Mouse (Mus musculus) heart, adult 2 months (tissue): ENCODE measurements at regions not wholly inside any gene's neighbourhood (a gene's known extent, or its start where the extent isn't known, plus 50 kb on each side); places are given as distances from the start of the nearest gene placed in this dataset.

Experiments used
- DNase-seq, 2 experiments: peaks; one replicate each; pipeline ENCODE4 v3.0.0; 2021
- H3K27ac ChIP-seq: fragments of 200-600 bp; 2 replicates; pipeline ENCODE4 v1.8.1; 2022
- H3K27me3 ChIP-seq: fragments of 200-500 bp; 2 replicates; pipeline ENCODE4 v1.6.1; 2012; ENCODE audit warnings: mild to moderate bottlenecking, low read length, inconsistent platforms, mixed read lengths; ENCODE audit not compliant: control insufficient read depth, insufficient read depth
- H3K36me3 ChIP-seq: fragments of 200-500 bp; 2 replicates; pipeline ENCODE4 v1.6.1; 2012; ENCODE audit warnings: low read length, inconsistent platforms; ENCODE audit not compliant: control insufficient read depth, insufficient read depth
- H3K4me1 ChIP-seq: fragments of 200-500 bp; 2 replicates; pipeline ENCODE4 v1.6.1; 2011; ENCODE audit warnings: low read length; ENCODE audit not compliant: control insufficient read depth, insufficient read depth
- H3K4me3 ChIP-seq: fragments of 200-600 bp; 2 replicates; pipeline ENCODE4 v1.8.1; 2022
- H3K79me2 ChIP-seq: fragments of 200-500 bp; replicated peaks from 2 replicates; pipeline ENCODE4 v1.6.1; 2012; ENCODE audit warnings: mild to moderate bottlenecking, inconsistent platforms, low read length, moderate library complexity, mixed read lengths; ENCODE audit not compliant: control insufficient read depth, insufficient read depth
- H3K9ac ChIP-seq: fragments of 200-500 bp; 2 replicates; pipeline ENCODE4 v1.6.1; 2012; ENCODE audit warnings: low read depth, mild to moderate bottlenecking, control low read depth, inconsistent platforms, low read length, mixed read lengths
- CTCF ChIP-seq: fragments of 200-600 bp; IDR thresholded peaks from 2 replicates; pipeline ENCODE4 v1.8.1; 2022; ENCODE audit warnings: antibody characterized with exemption, mild to moderate bottlenecking, moderate library complexity
- EP300 ChIP-seq: fragments of 200-500 bp; IDR thresholded peaks from 2 replicates; pipeline ENCODE4 v1.6.1; 2011; ENCODE audit warnings: low read depth, low read length, control low read depth; ENCODE audit not compliant: insufficient read depth
- POLR2A ChIP-seq: fragments of 200-500 bp; IDR thresholded peaks from 2 replicates; pipeline ENCODE4 v1.6.1; 2011; ENCODE audit warnings: mild to moderate bottlenecking, low read depth, low read length, control low read depth; ENCODE audit not compliant: insufficient read depth
- WGBS: fragments of 180-500 bp; shearing (Covaris S2); methylation state at CpG from one replicate; pipeline ENCODE4 v1.1.7; 2018; 5-methylcytosine and 5-hydroxymethylcytosine counted together
- intact Hi-C: fragments of 180-260 bp; cut with DNase I; formaldehyde crosslinking; loops from one replicate; pipeline ENCODE4 v1.15.1; 2025

DNA sequence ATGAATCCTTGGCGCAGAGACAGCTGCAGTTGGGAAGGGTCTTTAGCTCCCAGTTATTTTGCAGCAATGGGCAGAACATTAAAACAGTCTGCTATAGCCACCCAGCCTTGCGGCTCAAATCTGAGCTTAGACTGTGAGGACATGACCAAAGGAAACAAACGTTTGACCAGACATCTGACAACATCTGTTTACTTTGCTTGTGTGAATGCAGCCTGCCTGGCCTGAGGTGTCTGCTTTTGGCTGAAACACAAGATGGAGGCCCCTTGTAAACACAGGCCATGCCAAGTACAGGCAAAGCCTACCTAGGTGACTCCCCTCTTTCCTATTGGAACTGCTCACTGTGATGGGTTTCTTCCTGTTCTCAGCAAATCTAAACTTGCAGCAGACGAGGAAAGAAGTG, 544.7 kb downstream of the Ccdc171 start:
- Histone ChIP-seq H3K4me3 (no peak overlapping the region), H3K9ac (no peak overlapping the region), H3K27me3 (no peaks in the 10 kb centered on the region), H3K79me2 (no peaks in the 10 kb centered on the region), H3K27ac (no peak overlapping the region), H3K36me3 (no peaks in the 10 kb centered on the region), H3K4me1 (no peaks in the 10 kb centered on the region)
- DNase-seq = no peak
- no peak for TF ChIP-seq POLR2A
- WGBS = 61% methylated on average over 4 of the region's 4 CpGs
- intact Hi-C loops = no loop called here

DNA sequence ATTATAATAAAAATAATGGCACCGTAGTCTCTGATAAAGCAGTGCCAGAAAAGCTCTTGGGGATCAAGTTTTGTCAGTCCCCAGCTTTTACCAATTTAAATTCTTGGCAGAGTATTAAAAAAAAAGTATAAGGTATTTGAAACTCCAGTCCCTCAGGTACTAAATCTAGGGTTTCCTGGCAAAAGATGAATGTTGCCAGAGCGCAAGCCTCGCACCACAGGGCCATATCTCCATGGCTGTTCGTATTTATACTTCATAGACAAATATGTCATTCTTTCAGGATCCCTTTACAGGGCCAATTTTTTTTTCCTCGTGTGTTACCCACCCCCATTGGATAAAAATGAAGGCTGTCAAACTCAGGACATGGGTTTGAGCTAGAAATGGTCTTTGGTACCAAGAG, 546.8 kb downstream of the Ccdc171 start:
- Histone ChIP-seq H3K36me3 (no peaks in the 10 kb centered on the region), H3K79me2 (no peaks in the 10 kb centered on the region), H3K27ac (no peak overlapping the region), H3K4me1 (no peaks in the 10 kb centered on the region), H3K27me3 (no peaks in the 10 kb centered on the region), H3K4me3 (no peak overlapping the region), H3K9ac (no peak overlapping the region)
- DNase-seq = no peak
- TF ChIP-seq EP300 = no peak
- TF ChIP-seq CTCF = no peak
- TF ChIP-seq POLR2A = no peak
- WGBS = 78% methylated on average over 5 of the region's 5 CpGs
- intact Hi-C loops = no loop called here

DNA sequence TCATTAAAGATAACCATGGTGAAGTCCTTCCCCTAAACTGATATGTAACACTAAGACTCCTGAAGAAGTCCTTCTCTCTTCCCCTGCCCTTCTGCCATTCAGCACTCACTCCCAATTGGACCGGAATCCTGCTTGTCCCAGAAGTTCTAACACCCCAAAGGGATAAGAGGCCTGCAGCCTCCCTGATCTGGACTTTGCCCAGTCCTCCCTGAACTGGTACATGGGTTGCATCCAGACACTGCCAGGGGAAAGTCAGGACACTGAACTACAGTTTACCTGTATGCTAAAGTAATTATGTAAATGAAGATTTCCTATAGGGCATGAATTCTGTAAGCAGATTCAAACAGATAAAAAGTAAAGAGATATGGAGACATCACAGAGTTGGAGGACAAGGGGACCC, 551.2 kb downstream of the Ccdc171 start:
- Histone ChIP-seq H3K36me3 (no peaks in the 10 kb centered on the region), H3K27ac (no peak overlapping the region), H3K27me3 (no peaks in the 10 kb centered on the region), H3K4me1 (no peaks in the 10 kb centered on the region; the same call in 1 of the 2 replicates), H3K4me3 (no peak overlapping the region), H3K79me2 (no peaks in the 10 kb centered on the region), H3K9ac (no peak overlapping the region)
- TF ChIP-seq CTCF = no peak
- TF ChIP-seq EP300 = no peak
- no peak for TF ChIP-seq POLR2A
- no peak for DNase-seq
- intact Hi-C loops = no loop called here
- WGBS = 80% methylated on average over 1 of the region's 1 CpGs

DNA sequence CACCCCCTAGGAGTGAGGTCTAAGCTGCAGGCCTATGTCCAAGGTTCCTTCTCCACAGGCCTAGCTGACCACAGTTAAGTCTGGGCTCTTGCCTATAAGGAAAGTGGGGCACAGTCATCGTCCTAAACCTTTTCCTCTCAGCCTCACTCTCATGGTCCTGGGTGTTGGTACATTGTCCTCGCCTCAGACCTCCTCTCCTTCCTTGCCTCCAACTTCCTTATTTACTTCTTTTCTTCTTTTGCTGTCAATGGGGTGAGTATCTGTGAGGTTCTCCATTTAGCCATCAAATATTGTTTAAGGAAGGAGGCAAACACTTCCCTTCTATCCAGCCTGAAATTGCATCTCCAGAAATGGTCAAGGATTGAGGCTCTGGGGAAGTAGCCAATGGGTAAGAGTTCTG, 554.2 kb downstream of the Ccdc171 start:
- Histone ChIP-seq H3K9ac (no peak overlapping the region), H3K4me1 (no peaks in the 10 kb centered on the region; the same call in 1 of the 2 replicates), H3K36me3 (no peaks in the 10 kb centered on the region), H3K4me3 (no peak overlapping the region), H3K27ac (no peak overlapping the region), H3K79me2 (no peaks in the 10 kb centered on the region), H3K27me3 (no peaks in the 10 kb centered on the region)
- intact Hi-C loops = no loop called here
- WGBS = 56% methylated on average over 2 of the region's 2 CpGs
- no peak for DNase-seq
- TF ChIP-seq CTCF = no peak
- no peak for TF ChIP-seq EP300
- TF ChIP-seq POLR2A = no peak

DNA sequence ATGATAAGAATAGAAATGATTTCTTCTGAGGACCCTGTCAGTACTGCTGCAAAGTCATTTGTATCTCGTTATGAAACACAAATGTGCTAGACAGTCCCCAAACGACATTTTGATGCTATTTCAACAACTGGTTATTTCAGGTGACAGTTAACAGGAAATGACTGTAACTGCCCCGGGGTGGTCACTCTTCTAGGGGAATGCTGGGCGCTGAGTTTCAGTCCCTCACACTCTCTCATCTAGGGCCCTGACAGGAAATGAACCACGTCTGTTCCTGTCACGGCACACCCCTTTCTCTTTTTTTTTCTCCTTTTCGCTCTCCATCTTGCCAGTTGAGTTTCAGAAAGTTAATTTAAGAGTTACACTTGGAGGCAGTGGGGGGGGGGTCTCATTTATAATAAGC, 556.2 kb downstream of the Ccdc171 start:
- Histone ChIP-seq H3K4me3 (no peak overlapping the region), H3K27ac (no peak overlapping the region), H3K4me1 (no peaks in the 10 kb centered on the region; the same call in 1 of the 2 replicates), H3K36me3 (no peaks in the 10 kb centered on the region), H3K79me2 (no peaks in the 10 kb centered on the region), H3K9ac (no peak overlapping the region), H3K27me3 (no peaks in the 10 kb centered on the region)
- no peak for DNase-seq
- intact Hi-C loops = no loop called here
- 38% methylated on average over 7 of the region's 7 CpGs for WGBS
- TF ChIP-seq CTCF (no peak), EP300 (no peak), POLR2A (no peak)

DNA sequence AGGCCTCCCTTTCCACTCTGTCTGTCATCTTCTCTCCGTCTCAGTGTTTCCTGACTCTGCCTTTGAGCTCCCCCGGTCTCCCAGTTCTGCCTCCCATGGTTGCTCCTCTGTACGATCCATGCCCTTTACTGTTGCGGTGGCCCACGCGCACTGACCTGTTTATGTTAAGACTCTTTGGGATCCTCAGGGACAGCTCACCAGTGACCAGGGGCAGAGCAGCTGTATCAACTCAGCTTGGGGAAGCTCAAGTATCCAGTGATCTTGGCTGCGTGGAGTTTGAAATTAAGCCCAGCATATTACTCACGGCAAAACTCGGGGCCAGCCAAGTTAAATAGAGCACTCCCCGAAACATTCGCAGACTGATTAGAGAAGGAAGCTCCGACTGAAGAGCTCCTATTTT, 562.8 kb downstream of the Ccdc171 start:
- no peak overlapping the region for H3K4me3 ChIP-seq
- intact Hi-C loops = no loop called here
- WGBS = 49% methylated on average over 12 of the region's 12 CpGs
- no peak for TF ChIP-seq EP300
- no peak for TF ChIP-seq CTCF
- no peak for TF ChIP-seq POLR2A
- no peak overlapping the region for H3K9ac ChIP-seq
- peak; percentile 67 to 81 for DNase-seq
- H3K79me2 ChIP-seq = no peaks in the 10 kb centered on the region
- H3K27ac ChIP-seq = peak overlapping the region; percentile 61
- H3K27me3 ChIP-seq = peaks cover 2% of the 10 kb centered on the region; the same call in 1 of the 2 replicates
- no peaks in the 10 kb centered on the region; the same call in 1 of the 2 replicates for H3K4me1 ChIP-seq
- H3K36me3 ChIP-seq = no peaks in the 10 kb centered on the region
